Mouse (Mus musculus): ENCODE results near the gene Zfp825. TPM values are rescaled to one million over a fixed set of nuclear protein-coding genes. Genes with fewer than 3 reads are reported as not detected.
"Not testable (repeated sequence)": the region's sequence is repeated elsewhere in the genome, so short reads cannot be mapped to it uniquely, and the experiment has no call there.

The Zfp825 gene
- 10 to 100 TPM; 19.0 to 27.5 (median 20.9) TPM for polyA plus RNA-seq (2017; shearing (Covaris generic))

GRCm38 (mm10) chr13:74493911-74494679 lies at the start of gene Zfp825:
Gene Zfp825, minus strand, starts transcription at chr13:74493992.
- peak; percentile 98 for ATAC-seq

- not testable (repeated sequence) for ATAC-seq
These were observed 41.6 kb upstream of the Zfp825 start for GRCm38 (mm10) chr13:74535418-74535817.

DNA sequence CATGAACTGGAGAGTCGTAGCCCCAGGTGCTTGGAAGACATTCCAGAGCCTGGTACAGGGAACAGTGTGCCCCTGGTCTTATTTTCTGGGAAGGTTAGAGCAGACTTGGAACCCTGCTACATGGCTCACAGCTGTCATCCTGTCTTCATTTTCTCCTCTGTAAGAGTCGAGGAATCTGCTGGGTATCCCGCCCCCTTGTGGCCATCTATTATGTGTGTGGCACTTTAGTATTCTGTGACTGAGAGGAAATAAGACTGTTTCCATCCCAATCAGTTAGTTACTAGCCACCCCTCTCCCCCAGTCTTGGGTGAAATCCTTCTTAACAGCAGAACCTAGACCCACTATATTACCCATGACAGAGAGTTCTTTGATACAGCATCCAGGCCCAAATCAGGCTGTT lies 41.1 kb upstream of the Zfp825 start:
- peak; percentile 96 for ATAC-seq

DNA sequence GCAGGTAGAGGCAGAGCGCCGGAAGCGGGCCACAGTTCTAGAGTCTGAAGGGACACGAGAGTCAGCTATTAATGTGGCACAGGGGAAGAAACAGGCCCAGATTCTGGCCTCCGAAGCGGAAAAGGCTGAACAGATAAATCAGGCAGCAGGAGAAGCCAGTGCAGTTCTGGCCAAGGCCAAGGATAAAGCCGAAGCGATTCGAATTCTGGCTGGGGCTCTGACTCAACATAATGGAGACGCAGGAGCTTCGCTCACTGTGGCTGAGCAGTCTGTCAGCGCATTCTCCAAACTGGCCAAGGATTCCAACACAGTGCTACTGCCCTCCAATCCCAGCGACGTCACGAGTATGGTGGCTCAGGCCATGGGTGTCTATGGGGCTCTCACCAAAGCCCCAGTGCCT lies 40.3 kb upstream of the Zfp825 start:
- no peak for ATAC-seq

- not testable (repeated sequence) for ATAC-seq
These were observed 37.5 kb upstream of the Zfp825 start for GRCm38 (mm10) chr13:74531251-74531650.

DNA sequence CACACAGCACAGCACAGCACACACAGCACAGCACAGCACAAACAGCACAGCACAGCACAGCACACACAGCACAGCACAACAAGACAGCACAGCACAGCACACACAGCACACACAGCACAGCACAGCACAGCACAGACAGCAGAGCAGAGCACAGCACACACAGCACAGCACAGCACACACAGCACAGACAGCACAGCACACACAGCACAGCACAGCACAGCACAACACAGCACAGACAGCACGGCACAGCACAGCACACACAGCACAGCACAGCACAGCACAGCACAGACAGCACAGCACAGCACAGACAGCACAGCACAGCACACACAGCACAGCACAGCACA lies 35.6 kb upstream of the Zfp825 start:
- not testable (repeated sequence) for ATAC-seq

DNA sequence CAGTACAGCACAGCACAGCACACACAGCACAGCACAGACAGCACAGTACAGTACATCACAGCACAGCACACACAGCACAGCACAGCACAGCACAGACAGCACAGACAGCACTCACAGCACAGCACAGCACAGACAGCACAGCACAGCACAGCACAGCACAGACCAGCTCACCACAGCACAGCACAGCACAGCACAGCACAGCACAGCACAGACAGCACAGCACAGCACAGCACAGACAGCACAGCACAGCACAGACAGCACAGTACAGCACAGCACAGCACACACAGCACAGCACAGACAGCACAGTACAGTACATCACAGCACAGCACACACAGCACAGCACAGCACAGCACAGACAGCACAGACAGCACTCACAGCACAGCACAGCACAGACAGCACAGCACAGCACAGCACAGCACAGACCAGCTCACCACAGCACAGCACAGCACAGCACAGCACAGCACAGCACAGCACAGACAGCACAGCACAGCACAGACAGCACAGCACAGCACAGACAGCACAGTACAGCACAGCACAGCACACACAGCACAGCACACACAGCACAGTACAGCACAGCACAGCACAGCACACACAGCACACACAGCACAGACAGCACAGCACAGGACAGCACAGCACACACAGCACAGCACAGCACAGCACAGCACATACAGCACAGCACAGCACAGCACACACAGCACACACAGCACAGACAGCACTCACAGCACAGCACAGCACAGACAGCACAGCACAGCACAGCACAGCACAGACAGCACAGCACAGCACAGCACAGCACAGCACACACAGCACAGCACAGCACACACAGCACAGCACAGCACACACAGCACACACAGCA lies 35.0 kb upstream of the Zfp825 start:
- not testable (repeated sequence) for ATAC-seq

GRCm38 (mm10) chr13:74522481-74523237 lies 28.9 kb upstream of the Zfp825 start:
- ATAC-seq = peak; percentile 99

- not testable (repeated sequence) for ATAC-seq
These were observed 28.3 kb upstream of the Zfp825 start for GRCm38 (mm10) chr13:74522141-74522480.

DNA sequence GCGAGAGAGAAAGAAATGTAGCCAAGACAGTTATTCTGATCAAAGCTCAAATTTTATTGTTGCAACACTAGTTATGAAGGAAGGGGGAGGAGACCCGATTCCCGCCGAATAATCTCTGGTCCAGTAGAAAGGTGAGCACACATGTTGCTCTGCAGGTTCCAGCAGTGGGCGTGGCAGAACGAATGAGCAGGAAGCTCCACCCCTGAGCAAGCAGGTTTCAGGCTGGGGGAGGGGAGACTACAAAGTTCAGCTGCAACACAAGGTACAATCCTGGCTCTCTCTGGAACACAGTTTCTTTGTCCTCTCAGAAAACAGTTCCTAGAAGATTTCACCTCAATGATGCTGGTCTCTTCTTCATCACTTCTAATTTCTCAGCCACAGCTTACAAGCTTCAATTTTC lies 14.2 kb upstream of the Zfp825 start:
- ATAC-seq = not testable (repeated sequence)

DNA sequence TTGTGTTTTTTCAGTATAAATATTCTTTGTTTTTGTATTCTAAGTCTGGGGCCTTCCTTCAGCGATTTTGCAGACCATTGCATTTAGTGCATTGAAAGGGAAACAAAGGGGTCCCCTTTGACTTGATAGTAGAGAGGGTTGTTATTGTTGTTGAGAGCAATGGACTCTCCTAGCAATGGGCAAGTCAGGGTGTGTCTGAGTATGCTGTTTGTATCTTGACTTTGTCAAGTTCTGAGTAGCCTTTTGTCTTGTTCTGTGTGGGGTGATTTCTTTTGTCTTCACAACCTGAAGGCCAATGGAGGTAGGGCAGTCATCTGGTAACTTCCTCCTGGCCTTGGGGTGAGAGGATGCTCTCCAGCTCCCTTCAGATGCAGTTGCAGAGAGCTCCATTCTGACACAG lies 9.1 kb upstream of the Zfp825 start:
- ATAC-seq = not testable (repeated sequence)

DNA sequence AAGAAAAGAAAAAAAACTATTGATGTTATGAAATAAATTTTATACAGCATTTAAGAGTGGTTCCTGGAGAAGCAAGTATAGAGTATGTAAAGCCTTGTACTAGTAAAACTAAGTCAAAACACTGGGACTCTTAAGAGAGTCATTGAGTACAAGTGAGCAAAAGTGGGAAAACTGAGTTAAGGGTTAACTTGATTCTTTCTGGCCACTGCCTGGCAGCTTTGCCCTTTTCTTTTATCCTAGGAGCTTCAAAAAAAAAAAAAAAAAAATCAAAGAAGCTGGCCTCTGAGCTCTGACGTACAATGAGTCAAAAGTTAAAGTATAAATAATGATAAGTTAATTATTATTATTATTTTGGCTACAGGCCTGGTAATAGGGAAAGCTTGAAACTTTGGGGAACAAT lies 5.9 kb upstream of the Zfp825 start:
- ATAC-seq = not testable (repeated sequence)

DNA sequence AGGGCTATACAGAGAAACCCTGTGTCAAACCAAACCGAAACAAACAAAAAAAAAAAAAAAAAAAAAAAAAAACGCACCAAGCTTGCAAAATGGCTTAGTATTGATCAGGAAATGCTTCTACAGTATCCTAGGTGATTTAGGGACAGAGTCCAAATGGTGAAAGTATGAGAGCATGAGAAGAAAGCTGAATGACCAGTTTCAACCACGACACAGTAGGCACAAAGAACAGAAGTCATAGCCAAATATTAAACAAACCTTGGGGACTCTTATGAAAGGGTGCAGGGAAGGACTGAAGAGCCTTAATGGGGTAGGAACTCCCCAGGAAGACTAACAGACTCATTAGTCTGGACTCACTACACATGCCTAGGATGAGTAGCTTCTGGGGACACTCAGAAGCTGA lies 9.5 kb downstream of the Zfp825 start:
- not testable (repeated sequence) for ATAC-seq

DNA sequence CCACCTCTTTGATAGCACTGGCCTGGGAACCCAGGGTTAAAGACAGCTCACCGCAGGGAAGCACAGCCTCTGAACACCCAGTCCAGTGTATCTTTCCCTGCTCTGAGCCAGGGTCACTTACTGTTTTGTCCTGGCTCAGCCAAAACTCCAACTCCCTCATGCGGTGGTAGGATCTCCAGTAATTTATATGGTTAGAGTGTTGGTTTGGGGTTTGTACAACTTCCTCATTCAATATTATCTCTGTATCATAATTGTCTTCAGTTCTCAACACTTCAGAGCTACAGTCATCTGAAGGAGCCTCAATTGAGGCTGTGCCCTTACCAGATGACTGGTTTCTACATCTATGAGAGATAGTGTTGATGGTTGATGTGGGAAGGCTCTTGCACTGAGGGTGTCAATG lies 22.3 kb downstream of the Zfp825 start:
- not testable (repeated sequence) for ATAC-seq

DNA sequence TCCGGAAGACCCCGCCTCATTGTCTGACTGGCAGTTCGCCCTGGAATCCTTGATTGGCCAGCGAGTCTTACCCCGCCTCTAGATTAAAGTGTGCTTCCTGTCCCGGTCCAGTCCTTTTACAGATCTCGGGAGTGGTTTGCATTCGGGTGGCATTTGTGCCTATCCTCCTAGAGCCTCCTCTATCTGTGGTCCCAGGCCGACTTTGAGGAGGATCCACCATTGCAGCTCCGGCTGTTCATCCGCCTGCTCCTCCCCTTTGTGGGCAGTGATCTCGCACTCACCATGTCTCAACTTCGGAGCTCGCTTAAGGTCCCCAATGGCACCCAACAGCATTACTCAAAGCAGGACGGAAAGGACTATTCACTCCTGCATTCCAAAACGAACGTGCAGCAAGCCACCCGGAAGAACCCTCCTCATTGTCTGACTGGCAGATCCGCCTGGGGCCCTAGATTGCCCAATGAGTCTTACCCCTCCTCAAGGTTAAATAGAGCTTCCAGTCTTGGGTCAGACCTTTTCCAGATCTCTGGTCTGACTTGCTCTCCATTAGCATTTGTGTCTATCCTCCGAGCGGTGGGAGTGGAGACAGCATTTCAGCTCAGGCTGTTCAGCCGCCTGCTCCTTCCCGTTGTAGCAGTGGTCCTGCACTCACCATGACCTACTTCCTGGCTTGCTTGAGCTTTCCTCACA lies 30.9 kb downstream of the Zfp825 start:
- ATAC-seq = peak; percentile 99

DNA sequence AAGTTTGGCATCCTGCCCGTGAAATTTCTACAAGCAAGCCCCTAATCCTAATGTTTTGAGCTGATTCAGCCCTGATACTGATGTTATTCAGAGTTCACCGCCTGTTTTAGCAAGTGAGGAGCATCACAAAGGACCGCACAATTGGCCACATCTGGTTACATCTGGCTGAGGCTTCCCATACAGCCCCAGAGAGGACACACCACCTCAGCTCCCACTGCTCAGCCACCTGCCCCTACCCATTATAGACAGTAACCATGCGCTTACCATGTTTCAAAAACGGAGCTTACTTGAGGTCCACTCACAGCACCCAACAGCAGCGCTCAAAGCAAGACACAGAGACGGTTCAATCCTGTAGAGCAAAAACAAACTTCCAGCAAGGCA lies 31.5 kb downstream of the Zfp825 start:
- not testable (repeated sequence) for ATAC-seq

GRCm38 (mm10) chr13:74439895-74440294 lies 53.9 kb downstream of the Zfp825 start:
- ATAC-seq = no peak

Other genes starting within 250 kb of the Zfp825 start
- under 1 TPM in 2 of 3 experiments, not detected in 1; 0.09 to 0.16 TPM for gene Ahrr, start 201.7 kb downstream of the Zfp825 start, polyA plus RNA-seq (2017; shearing (Covaris generic))
- gene Pdcd6, start 176.4 kb downstream of the Zfp825 start, polyA plus RNA-seq (2017; shearing (Covaris generic)) = 100 to 1,000 TPM; 181 to 205 (median 183) TPM
- gene Sdha, start 143.7 kb downstream of the Zfp825 start, polyA plus RNA-seq (2017; shearing (Covaris generic)) = 100 to 1,000 TPM; 264 to 339 (median 292) TPM
- 10 to 100 TPM; 39.0 to 40.3 (median 39.1) TPM for gene Ccdc127, start 143.7 kb downstream of the Zfp825 start, polyA plus RNA-seq (2017; shearing (Covaris generic))
- gene Lrrc14b, start 130.0 kb downstream of the Zfp825 start, polyA plus RNA-seq (2017; shearing (Covaris generic)) = not detected
- 1 to 10 TPM; 1.7 to 2.7 (median 1.7) TPM for gene Zfp72, start 103.2 kb downstream of the Zfp825 start, polyA plus RNA-seq (2017; shearing (Covaris generic))
- 10 to 100 TPM; 42.2 to 99.5 (median 52.3) TPM for gene Ftl1-ps1, start 94.3 kb downstream of the Zfp825 start, polyA plus RNA-seq (2017; shearing (Covaris generic))
- 100 to 1,000 TPM in 1 of 3 experiments, 10 to 100 TPM in 2; 71.2 to 140 (median 91.7) TPM for gene Erap1, start 145.6 kb upstream of the Zfp825 start, polyA plus RNA-seq (2017; shearing (Covaris generic))